Mouse (Mus musculus): ENCODE data around the gene Smtn.

DNA sequence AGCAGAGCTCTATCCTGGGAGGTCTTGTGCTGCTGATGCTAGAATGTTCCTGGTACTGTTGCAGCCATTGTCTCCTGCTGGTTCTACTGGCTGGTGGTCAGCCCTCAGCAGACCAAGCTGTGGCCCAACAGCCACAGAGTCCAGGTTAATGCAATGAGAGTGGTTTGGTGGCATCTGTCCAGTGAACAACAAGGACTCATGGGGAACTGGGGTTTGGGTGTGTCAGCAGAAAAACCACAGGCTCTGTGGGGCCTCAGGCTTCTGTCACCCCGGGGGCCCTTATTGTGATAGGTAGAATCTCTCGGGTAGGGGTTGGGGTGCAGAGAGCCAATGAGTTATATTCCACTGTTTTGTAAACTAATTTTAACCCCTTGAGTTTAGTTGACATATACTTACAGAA, 30.1 kb downstream of the Smtn start:
- no peak for TF ChIP-seq CTCF (IDR thresholded peaks at IDR 0.05; ENCODE audit: insufficient read depth, low read depth, low read length)
- TF ChIP-seq POLR2A (IDR thresholded peaks at IDR 0.05; ENCODE audit: insufficient read depth, low read depth, low read length), result no peak
